Mouse (Mus musculus): Measurements from ENCODE around the gene Slc38a9. TPM values are rescaled to one million over a fixed set of nuclear protein-coding genes. Genes with fewer than 3 reads are reported as not detected.
A peak's percentile ranks its signal among the peaks of the same experiment; 100 is the strongest.

The Slc38a9 gene
- total RNA-seq (2021) = 10 to 100 TPM; 18.5 to 21.7 TPM
- long read RNA-seq, experiment 1, full-length matches to known transcripts = 5 of 6 reads
- long read RNA-seq, experiment 1, partial matches to known transcripts = 0 of 6 reads
- long read RNA-seq, experiment 1, other reads (novel, unspliced or antisense) = 1 of 6 reads
- long read RNA-seq, experiment 2, full-length matches to known transcripts = 7 of 10 reads
- long read RNA-seq, experiment 2, partial matches to known transcripts = 0 of 10 reads
- long read RNA-seq, experiment 2, other reads (novel, unspliced or antisense) = 3 of 10 reads

GRCm38 (mm10) chr13:112660574-112661381 is at the start of gene Slc38a9:
Slc38a9 (plus strand) TSS chr13:112660751.
- intact Hi-C loops (cut with DNase I) = no loop called here
- peak; percentile 94 to 96 for DNase-seq (ENCODE audit: low spot score in 2 of 2)

GRCm38 (mm10) chr13:112621592-112621991 is 39.0 kb upstream of the Slc38a9 start:
- intact Hi-C loops (cut with DNase I) = no loop called here
- DNase-seq (ENCODE audit: low spot score in 2 of 2) = no peak

DNA sequence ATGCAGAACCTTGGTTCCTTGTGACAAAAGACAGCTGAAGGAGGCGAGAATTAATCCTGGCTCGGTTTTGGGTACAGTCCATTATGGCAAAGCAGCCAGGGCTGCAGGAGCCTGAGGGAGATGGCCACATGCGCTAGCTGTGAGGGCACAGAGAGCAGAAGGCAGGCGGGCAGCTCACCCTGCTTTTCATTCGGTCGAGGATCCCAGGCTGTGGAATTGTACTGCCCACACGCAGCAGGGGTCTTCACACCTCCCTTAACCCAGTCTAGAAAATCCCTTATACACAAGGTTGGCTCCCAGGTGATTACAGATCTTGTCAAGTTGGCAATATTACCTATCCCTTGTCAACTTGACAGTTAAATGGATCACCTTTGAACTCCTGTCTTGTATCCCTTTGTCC is 36.9 kb upstream of the Slc38a9 start:
- intact Hi-C loops (cut with DNase I) = no loop called here
- no peak for DNase-seq (ENCODE audit: low spot score in 2 of 2)

GRCm38 (mm10) chr13:112624622-112625021 is 35.9 kb upstream of the Slc38a9 start:
- intact Hi-C loops (cut with DNase I) = no loop called here
- DNase-seq (ENCODE audit: low spot score in 2 of 2) = no peak

DNA sequence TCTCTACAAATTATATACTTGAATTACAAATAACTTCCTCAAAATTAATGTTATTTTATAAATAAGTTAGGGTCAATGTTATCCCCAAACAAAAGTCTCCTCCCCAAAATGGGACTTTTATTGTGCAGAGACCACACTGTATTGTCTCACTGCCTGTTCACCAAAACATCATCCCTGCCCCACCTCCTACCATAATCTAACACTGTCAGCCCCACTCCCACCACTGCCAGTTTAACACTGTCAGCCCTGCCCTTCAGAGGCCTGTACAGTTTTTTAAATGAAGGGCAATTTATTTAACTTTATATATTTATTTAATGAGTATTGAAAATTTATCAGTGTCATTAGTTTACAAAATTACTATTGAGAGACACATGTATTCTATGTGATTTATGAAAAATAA is 35.0 kb upstream of the Slc38a9 start:
- intact Hi-C loops (cut with DNase I) = no loop called here
- no peak for DNase-seq (ENCODE audit: low spot score in 2 of 2)

- peak in 1 of 2 experiments; percentile 6 for DNase-seq (ENCODE audit: low spot score in 2 of 2)
- intact Hi-C loops (cut with DNase I) = loop anchor here (5.0 kb wide), 1 partner anchor 658 kb away; no protein-coding TSS in a partner anchor
Measured at GRCm38 (mm10) chr13:112635174-112635837, 25.2 kb upstream of the Slc38a9 start.

- no peak for DNase-seq (ENCODE audit: low spot score in 2 of 2)
- intact Hi-C loops (cut with DNase I) = loop anchor here (5.0 kb wide), 1 partner anchor 659 kb away; no protein-coding TSS in a partner anchor
Measured at GRCm38 (mm10) chr13:112636498-112636897, 24.1 kb upstream of the Slc38a9 start.

- intact Hi-C loops (cut with DNase I) = loop anchor here (5.0 kb wide), 1 partner anchor 662 kb away; no protein-coding TSS in a partner anchor
- no peak for DNase-seq (ENCODE audit: low spot score in 2 of 2)
Measured at GRCm38 (mm10) chr13:112639111-112639510, 21.4 kb upstream of the Slc38a9 start.

DNA sequence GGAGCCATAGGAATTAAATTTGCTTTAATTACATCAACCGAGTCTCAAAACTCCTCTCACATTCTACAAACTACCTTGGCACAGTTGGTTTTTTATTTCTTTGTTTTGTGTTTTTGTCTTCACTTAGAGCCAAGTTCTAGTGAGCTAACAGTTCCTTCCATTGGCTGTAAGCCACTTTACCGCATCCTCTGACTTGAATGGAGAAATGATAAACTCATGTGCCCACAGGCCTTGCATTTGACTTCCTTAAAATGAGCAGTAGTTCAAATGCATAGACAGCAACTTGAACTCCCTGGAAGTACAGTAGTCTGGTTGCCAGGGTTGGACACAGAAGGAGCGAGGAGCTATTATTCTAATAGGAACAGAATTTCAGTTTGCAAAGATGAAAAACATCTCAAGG is 17.7 kb upstream of the Slc38a9 start:
- intact Hi-C loops (cut with DNase I) = no loop called here
- no peak for DNase-seq (ENCODE audit: low spot score in 2 of 2)

DNA sequence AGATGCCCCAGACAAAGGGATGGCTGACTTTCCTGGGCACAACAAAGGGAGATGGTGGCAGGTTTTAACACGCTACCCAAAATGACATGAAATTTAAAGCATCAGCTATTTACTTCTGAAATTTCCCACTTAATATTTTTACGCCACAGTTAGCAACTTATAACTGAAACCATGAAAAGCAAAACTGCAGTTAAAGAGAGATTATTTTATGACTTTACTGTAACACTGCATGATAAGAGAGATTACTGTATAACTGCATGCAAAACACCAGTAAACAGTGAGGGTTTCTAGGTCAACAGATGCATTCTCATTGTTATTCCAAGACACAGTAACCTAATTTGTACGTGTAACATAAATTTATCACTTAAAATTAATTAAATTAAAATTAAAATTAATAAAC is 15.6 kb upstream of the Slc38a9 start:
- intact Hi-C loops (cut with DNase I) = no loop called here
- DNase-seq (ENCODE audit: low spot score in 2 of 2) = no peak

GRCm38 (mm10) chr13:112645529-112646186 is 14.9 kb upstream of the Slc38a9 start:
- intact Hi-C loops (cut with DNase I) = no loop called here
- DNase-seq (ENCODE audit: low spot score in 2 of 2) = no peak

GRCm38 (mm10) chr13:112651183-112651582 is 9.4 kb upstream of the Slc38a9 start:
- intact Hi-C loops (cut with DNase I) = no loop called here
- no peak for DNase-seq (ENCODE audit: low spot score in 2 of 2)

DNA sequence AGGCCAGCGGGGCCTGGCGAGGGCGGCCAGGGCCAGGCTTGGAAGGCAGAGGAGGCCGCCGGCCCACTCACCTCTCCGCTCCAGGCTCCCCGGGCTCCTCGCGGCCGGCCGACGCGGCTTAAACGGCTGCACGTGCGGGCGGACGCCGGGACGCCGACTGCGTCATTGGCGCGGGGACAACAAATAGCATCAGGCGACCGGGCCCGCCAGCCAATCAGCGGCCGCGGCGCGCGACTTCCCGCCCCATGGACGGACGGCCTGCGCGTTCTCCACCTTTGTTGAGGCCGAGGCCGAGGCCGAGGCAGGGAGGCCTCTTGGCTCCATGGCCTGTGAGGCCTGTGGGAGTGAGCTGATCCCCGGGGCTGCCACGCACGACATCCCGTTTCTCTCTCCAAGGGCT is 8.3 kb upstream of the Slc38a9 start, which contains the start of gene Ddx4:
TSS of gene Ddx4 (minus strand) at position 271 of the 400 bp plus-strand sequence.
- intact Hi-C loops (cut with DNase I) = no loop called here
- no peak for DNase-seq (ENCODE audit: low spot score in 2 of 2)

- no peak for DNase-seq (ENCODE audit: low spot score in 2 of 2)
- intact Hi-C loops (cut with DNase I) = no loop called here
Measured at GRCm38 (mm10) chr13:112659986-112660573, 471 bp upstream of the Slc38a9 start.

DNA sequence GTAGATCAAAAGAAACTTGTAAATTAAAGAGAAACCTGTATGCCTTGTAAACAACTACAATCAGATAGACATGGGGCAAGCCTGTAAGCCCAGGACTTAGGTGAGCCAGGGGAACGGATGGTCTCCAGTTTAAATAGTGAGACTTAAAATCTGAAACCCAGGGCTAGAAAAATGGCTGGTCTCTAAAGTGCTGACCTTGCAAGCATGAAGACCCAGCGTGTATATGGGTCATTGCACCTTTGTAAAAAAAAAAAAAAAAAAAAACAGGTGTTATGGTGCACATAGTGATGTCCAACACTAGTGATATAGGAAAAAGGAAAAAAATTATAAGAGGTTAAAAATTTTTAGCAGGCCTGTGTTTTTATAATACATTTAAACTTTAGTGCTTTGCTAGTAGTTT is 1.1 kb downstream of the Slc38a9 start:
- intact Hi-C loops (cut with DNase I) = no loop called here
- DNase-seq (ENCODE audit: low spot score in 2 of 2) = no peak

DNA sequence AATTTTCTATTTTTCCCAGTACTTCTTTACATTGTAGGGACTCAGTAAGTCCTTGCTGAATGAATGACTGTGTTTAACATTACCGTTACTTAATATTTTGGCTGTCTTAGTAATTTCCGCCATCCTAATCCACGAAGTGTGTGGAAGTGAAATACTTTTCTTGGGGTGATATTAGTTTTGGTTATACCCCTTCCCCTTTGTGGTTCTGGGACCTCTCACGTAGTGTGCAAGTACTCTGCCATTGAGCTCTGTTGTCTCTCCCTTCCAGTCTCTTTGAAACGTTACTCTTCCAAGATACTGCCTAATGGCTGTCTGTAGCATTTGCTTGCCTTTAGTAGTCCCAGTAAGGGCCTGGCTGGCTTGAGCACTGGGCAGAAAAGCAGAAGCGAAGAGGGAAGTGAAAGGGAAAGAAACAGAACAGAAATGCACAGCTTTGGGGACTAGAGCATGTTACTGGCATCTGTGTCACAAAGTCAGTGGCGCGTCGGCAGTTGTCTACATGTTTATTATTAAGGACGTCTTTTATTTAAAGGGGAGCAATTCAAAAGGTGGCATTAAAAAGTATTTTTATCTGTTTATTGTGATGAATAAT is 6.0 kb downstream of the Slc38a9 start:
- no peak for DNase-seq (ENCODE audit: low spot score in 2 of 2)
- intact Hi-C loops (cut with DNase I) = no loop called here

GRCm38 (mm10) chr13:112667215-112667614 is 6.7 kb downstream of the Slc38a9 start:
- intact Hi-C loops (cut with DNase I) = no loop called here
- no peak for DNase-seq (ENCODE audit: low spot score in 2 of 2)

GRCm38 (mm10) chr13:112671708-112672107 is 11.2 kb downstream of the Slc38a9 start:
- no peak for DNase-seq (ENCODE audit: low spot score in 2 of 2)
- intact Hi-C loops (cut with DNase I) = loop anchor here (5.0 to 10.0 kb wide), 2 partner anchors 203 to 236 kb away; no protein-coding TSS in a partner anchor

- DNase-seq (ENCODE audit: low spot score in 2 of 2) = no peak
- intact Hi-C loops (cut with DNase I) = loop anchor here (5.0 to 10.0 kb wide), 2 partner anchors 202 to 235 kb away; no protein-coding TSS in a partner anchor
Measured at GRCm38 (mm10) chr13:112672797-112673196, 12.2 kb downstream of the Slc38a9 start.
